Mouse (Mus musculus): ENCODE results near the gene Alg14. TPM values are rescaled to one million over a fixed set of nuclear protein-coding genes. Genes with fewer than 3 reads are reported as not detected.
A peak's percentile ranks its signal among the peaks of the same experiment; 100 is the strongest.

Alg14 gene
- polyA plus RNA-seq, 1 experiment from 2014 or later: 33.8 TPM

- WGBS: 74% methylated on average over 9 of the region's 9 CpGs
- H3K9ac ChIP-seq (replicated peaks): no peak overlapping the region
- no peaks in the 10 kb centered on the region for H3K36me3 ChIP-seq
- no peak overlapping the region for H3K4me3 ChIP-seq
- ATAC-seq (ENCODE audit: low FRiP score, low read depth): no peak
- H3K27me3 ChIP-seq: peaks cover 4% of the 10 kb centered on the region; the same call in 1 of the 2 replicates
- H3K27ac ChIP-seq (replicated peaks): no peak overlapping the region
- H3K4me1 ChIP-seq: peaks cover 5% of the 10 kb centered on the region; the same call in 1 of the 2 replicates
- H3K9me3 ChIP-seq: no peaks in the 10 kb centered on the region
- no peak overlapping the region for H3K4me2 ChIP-seq (replicated peaks)
Measured at GRCm38 (mm10) chr3:121373897-121374441, 82.4 kb downstream of the Alg14 start.

DNA sequence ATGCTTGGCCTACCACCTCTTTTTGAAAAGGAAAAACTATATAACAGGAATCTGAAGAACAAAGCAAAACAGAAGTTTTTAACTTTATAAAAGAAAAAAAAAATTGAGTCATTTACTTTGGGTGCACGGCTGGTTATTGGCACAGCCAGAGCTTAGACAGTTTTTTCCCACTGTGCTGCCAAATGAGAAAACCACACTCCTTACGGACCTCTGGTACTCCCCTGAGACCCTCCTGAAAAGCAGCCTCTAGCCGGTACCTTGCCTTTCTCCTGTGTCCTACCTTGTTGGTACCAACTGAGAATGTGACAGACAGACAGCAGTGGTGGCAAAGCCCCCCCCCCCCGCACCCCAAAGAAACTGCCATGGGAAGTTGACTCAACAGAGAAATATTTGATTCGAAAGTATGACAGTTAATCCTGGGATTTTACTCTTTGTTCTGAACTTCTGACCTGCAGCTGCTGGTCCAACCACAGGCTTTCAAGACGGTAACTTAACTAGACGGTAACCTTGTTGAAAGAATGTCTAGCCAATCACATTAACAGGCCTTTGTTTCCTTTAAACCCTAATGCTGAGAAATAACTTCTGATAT, 84.1 kb downstream of the Alg14 start:
- Histone ChIP-seq H3K36me3 (no peaks in the 10 kb centered on the region), H3K27me3 (no peaks in the 10 kb centered on the region), H3K9me3 (no peaks in the 10 kb centered on the region), H3K4me2 (replicated peaks) (no peak overlapping the region), H3K4me1 (peaks cover 3% of the 10 kb centered on the region; the same call in 1 of the 2 replicates), H3K4me3 (no peak overlapping the region), H3K9ac (replicated peaks) (no peak overlapping the region), H3K27ac (replicated peaks) (no peak overlapping the region)
- WGBS: 43% methylated on average over 7 of the region's 7 CpGs
- ATAC-seq (ENCODE audit: low FRiP score, low read depth): no peak

GRCm38 (mm10) chr3:121378708-121379612, 87.4 kb downstream of the Alg14 start:
- Histone ChIP-seq H3K9ac (replicated peaks) (no peak overlapping the region), H3K4me2 (replicated peaks) (no peak overlapping the region), H3K4me3 (no peak overlapping the region), H3K27ac (replicated peaks) (no peak overlapping the region), H3K4me1 (no peaks in the 10 kb centered on the region), H3K27me3 (no peaks in the 10 kb centered on the region), H3K36me3 (no peaks in the 10 kb centered on the region), H3K9me3 (no peaks in the 10 kb centered on the region)
- ATAC-seq (ENCODE audit: low FRiP score, low read depth): no peak
- 41% methylated on average over 15 of the region's 15 CpGs for WGBS

DNA sequence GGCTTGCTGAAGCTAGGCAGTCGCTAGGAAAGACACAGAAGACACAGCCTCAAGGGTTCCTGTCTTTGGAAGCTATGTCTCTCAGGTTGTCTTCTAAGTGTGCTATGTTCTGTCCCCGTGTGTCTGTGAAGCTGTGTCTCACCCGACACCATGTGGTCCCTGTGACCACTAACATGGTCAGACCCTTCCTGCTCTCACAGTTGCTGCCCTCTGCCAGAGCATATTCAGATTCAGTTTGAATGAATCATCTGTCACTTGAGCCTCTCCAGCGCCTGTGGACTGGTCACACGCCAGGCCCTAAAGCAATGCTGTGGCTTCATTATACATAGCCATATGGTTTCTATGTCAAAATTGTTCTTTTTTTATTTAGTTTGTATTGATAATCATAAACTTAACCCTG, 88.1 kb downstream of the Alg14 start:
- 80% methylated on average over 5 of the region's 5 CpGs for WGBS
- ATAC-seq (ENCODE audit: low FRiP score, low read depth): no peak
- H3K27me3 ChIP-seq: no peaks in the 10 kb centered on the region
- H3K9ac ChIP-seq (replicated peaks): no peak overlapping the region
- no peaks in the 10 kb centered on the region for H3K9me3 ChIP-seq
- H3K4me1 ChIP-seq: no peaks in the 10 kb centered on the region
- no peak overlapping the region for H3K4me3 ChIP-seq
- H3K36me3 ChIP-seq: no peaks in the 10 kb centered on the region
- H3K27ac ChIP-seq (replicated peaks): no peak overlapping the region
- no peak overlapping the region for H3K4me2 ChIP-seq (replicated peaks)

- no peak for ATAC-seq (ENCODE audit: low FRiP score, low read depth)
- Histone ChIP-seq H3K4me1 (peaks cover 12% of the 10 kb centered on the region), H3K9ac (replicated peaks) (no peak overlapping the region), H3K4me2 (replicated peaks) (no peak overlapping the region), H3K36me3 (no peaks in the 10 kb centered on the region), H3K9me3 (no peaks in the 10 kb centered on the region), H3K27ac (replicated peaks) (no peak overlapping the region), H3K4me3 (no peak overlapping the region), H3K27me3 (0 out of 2 replicates have a peak, but pooled peaks cover 3% of the 10 kb centered on the region)
- 71% methylated on average over 3 of the region's 3 CpGs for WGBS
Measured at GRCm38 (mm10) chr3:121387471-121388009, 96.0 kb downstream of the Alg14 start.

DNA sequence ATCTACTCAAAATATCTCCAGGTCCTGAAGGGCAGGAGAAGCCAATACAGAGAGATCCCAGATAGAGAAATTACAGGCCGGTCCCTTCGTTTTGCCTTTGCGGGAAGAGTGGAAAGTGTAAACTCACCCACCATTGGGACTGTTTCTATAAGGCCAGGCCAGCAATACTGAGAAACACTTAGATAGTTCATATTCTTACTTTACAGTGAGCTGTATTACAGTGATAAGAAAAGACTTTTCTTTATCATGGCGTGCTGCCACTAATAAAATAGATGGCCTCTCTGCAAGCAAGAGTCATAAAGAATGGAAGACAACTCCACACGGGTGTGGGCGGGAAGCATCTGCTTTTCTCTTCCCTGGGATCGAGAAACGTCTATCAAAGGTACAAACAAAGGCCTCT, 97.8 kb downstream of the Alg14 start:
- 84% methylated on average over 8 of the region's 8 CpGs for WGBS
- no peak for ATAC-seq (ENCODE audit: low FRiP score, low read depth)
- no peak overlapping the region for H3K27ac ChIP-seq (replicated peaks)

GRCm38 (mm10) chr3:121389860-121390530, 98.4 kb downstream of the Alg14 start:
- Histone ChIP-seq H3K9ac (replicated peaks) (no peak overlapping the region), H3K36me3 (no peaks in the 10 kb centered on the region), H3K4me1 (peaks cover 12% of the 10 kb centered on the region), H3K4me2 (replicated peaks) (peak overlapping the region; percentile 44), H3K27ac (replicated peaks) (peak overlapping the region; percentile 52; the same call in 1 of the 2 replicates), H3K4me3 (no peak overlapping the region), H3K9me3 (no peaks in the 10 kb centered on the region), H3K27me3 (0 out of 2 replicates have a peak, but pooled peaks cover 3% of the 10 kb centered on the region)
- ATAC-seq (ENCODE audit: low FRiP score, low read depth): peak; percentile 80
- 21% methylated on average over 17 of the region's 17 CpGs for WGBS

More for the DNA sequence above, 97.8 kb downstream of the Alg14 start:
- Histone ChIP-seq H3K4me2 (replicated peaks) (no peak overlapping the region), H3K9ac (replicated peaks) (no peak overlapping the region), H3K9me3 (no peaks in the 10 kb centered on the region), H3K36me3 (no peaks in the 10 kb centered on the region), H3K4me3 (no peak overlapping the region), H3K27me3 (0 out of 2 replicates have a peak, but pooled peaks cover 3% of the 10 kb centered on the region), H3K4me1 (peaks cover 12% of the 10 kb centered on the region)

GRCm38 (mm10) chr3:121390724-121391123, 99.2 kb downstream of the Alg14 start:
- 0 out of 2 replicates have a peak, but pooled peaks cover 3% of the 10 kb centered on the region for H3K27me3 ChIP-seq
- no peaks in the 10 kb centered on the region for H3K36me3 ChIP-seq
- no peaks in the 10 kb centered on the region for H3K9me3 ChIP-seq
- no peak overlapping the region for H3K9ac ChIP-seq (replicated peaks)
- H3K4me2 ChIP-seq (replicated peaks): peak overlapping the region; percentile 44
- peaks cover 12% of the 10 kb centered on the region for H3K4me1 ChIP-seq
- 29% methylated on average over 6 of the region's 7 CpGs for WGBS
- peak; percentile 61 for ATAC-seq (ENCODE audit: low FRiP score, low read depth)
- no peak overlapping the region for H3K4me3 ChIP-seq
- no peak overlapping the region for H3K27ac ChIP-seq (replicated peaks)

DNA sequence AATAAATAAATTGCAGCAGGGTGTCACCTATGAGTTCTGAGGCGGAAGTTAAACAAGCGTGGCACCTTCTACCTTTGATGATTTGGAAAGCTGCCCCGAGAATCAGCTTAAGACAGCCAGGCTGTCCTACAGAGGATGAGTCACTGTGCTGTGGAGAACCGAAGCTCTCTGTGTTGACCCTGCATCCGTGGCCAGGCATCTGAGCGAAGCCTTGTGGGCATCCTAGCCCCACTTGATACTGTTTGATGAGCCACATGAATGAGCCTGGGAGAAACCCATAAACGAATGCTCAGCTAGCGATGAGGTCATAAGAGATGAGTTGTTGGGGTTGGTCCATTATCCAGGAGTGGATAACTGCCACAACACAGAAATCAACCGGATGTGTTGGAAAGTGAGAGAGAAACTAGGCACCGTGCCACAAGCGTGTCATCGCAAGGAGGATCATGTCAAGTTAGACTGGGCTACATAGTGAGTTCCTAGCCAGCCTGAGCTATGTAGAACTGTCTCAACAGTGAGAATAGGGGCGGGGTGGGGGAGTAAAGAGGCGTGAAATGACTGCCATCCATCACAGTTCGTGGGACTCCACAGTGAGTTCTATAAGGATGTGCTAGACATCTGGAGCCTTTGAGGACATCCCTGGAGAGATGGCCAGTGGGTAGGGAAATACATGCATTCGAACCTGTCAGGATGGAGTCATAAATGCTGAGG, 104.2 kb downstream of the Alg14 start:
- H3K27ac ChIP-seq (replicated peaks): no peak overlapping the region
- no peak overlapping the region for H3K4me3 ChIP-seq
- H3K4me1 ChIP-seq: peaks cover 1% of the 10 kb centered on the region
- H3K9ac ChIP-seq (replicated peaks): no peak overlapping the region
- 88% methylated on average over 16 of the region's 16 CpGs for WGBS
- H3K27me3 ChIP-seq: no peaks in the 10 kb centered on the region
- ATAC-seq (ENCODE audit: low FRiP score, low read depth): no peak
- H3K9me3 ChIP-seq: no peaks in the 10 kb centered on the region
- H3K36me3 ChIP-seq: no peaks in the 10 kb centered on the region
- no peak overlapping the region for H3K4me2 ChIP-seq (replicated peaks)

GRCm38 (mm10) chr3:121396561-121396960, 105.0 kb downstream of the Alg14 start:
- H3K27me3 ChIP-seq: no peaks in the 10 kb centered on the region
- H3K4me3 ChIP-seq: no peak overlapping the region
- 89% methylated on average over 7 of the region's 7 CpGs for WGBS
- no peaks in the 10 kb centered on the region for H3K4me1 ChIP-seq
- H3K9ac ChIP-seq (replicated peaks): no peak overlapping the region
- H3K36me3 ChIP-seq: no peaks in the 10 kb centered on the region
- no peaks in the 10 kb centered on the region for H3K9me3 ChIP-seq
- no peak overlapping the region for H3K4me2 ChIP-seq (replicated peaks)
- no peak overlapping the region for H3K27ac ChIP-seq (replicated peaks)
- ATAC-seq (ENCODE audit: low FRiP score, low read depth): no peak

DNA sequence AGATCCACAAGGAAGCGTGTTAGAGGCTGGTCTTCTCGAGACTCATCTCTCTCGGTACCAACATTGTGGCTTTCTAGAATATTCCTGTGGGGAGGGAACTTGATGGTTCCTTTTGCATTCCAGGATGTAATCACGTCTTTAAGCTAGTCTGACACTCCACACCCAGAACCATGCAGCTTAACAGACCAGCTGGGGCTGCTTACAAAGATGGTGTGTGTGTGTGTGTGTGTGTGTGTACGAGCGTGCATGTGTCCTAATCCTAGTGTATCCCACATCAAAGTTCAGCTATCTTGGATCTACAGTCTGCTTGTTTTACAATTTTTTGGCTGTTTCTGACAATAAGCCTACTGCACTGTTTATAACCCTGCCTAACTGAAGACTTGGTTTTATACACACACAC, 105.4 kb downstream of the Alg14 start:
- Histone ChIP-seq H3K9ac (replicated peaks) (no peak overlapping the region), H3K27me3 (no peaks in the 10 kb centered on the region), H3K9me3 (no peaks in the 10 kb centered on the region), H3K4me2 (replicated peaks) (no peak overlapping the region), H3K4me1 (no peaks in the 10 kb centered on the region), H3K4me3 (no peak overlapping the region), H3K36me3 (no peaks in the 10 kb centered on the region), H3K27ac (replicated peaks) (no peak overlapping the region)
- no peak for ATAC-seq (ENCODE audit: low FRiP score, low read depth)
- WGBS: 75% methylated on average over 6 of the region's 6 CpGs
